In the genomic region with DNA sequence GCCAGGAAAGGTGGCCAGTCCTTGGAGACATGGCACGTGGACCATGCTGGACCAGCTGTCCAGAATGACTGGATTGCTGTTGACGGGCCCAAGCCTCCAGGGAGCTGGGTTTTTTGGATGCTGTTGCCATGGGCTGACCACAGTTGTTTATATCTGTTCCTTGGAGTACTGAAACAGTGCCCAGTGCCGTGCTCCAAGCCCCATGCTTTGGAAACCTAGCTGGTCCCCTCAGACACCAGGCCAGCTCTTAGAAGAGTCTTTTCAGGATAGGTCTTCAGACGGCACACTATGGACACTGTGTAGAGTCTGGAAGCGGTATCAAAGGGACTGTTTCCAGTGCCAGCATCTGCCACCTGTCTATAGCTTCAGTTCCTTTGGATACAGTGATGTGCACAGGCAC, we compare ENCODE assay signal across 11 mouse cellular contexts.
DNase-seq lines count a peak whose midpoint lies in the region.
"Had no signal": no experiment of that assay in that cellular context is flagged by ENCODE, and none has a peak within 500 bp of the region (broad histone marks: within the 10 kb centered on the region; RNA-seq: fewer than 3 reads in every experiment).

No protein-coding gene starts in this region.

- intact Hi-C loops in left cerebral cortex, postnatal 4 days (cut with DNase I) = no loop called here
- intact Hi-C loops in left cerebral cortex, postnatal 25 days (cut with DNase I) = no loop called here
- intact Hi-C loops in heart, postnatal 14 days (cut with DNase I) = loop anchor here (5.0 kb wide), 1 partner anchor 223 kb away; a partner anchor contains a TSS

- DNase-seq in left cerebral cortex, postnatal 4 days = peak; percentile 87
- no peak for DNase-seq in left cerebral cortex, postnatal 25 days (ENCODE audit: low spot score in 2 of 2)
- peak; percentile 21 for DNase-seq in adipocyte (ENCODE audit: low spot score)
- DNase-seq in cerebellum, postnatal 14 days = peak; percentile 44 to 54
- DNase-seq in heart, postnatal 14 days = peak; percentile 48 to 62
- no peak for DNase-seq in right cerebral cortex, postnatal 25 days
- no peak for DNase-seq in left cerebral cortex, adult 18-20 months (ENCODE audit: low spot score in 2 of 2)
- DNase-seq in right cerebral cortex, adult 2 months (ENCODE audit: low spot score in 2 of 2) = no peak
- DNase-seq: kidney, adult 9 months; layer of hippocampus, adult 9-11 months; thymus, adult 2 months had no signal

Comparison
In these comparisons a context has a peak if more than half of its experiments do, and no peak if none do; other contexts are left out.
1. DNase-seq: peak in left cerebral cortex, postnatal 4 days (single experiment), adipocyte (single experiment), cerebellum, postnatal 14 days (2 of 2) and heart, postnatal 14 days (2 of 2); none in left cerebral cortex, postnatal 25 days (0 of 2), right cerebral cortex, postnatal 25 days (single experiment), left cerebral cortex, adult 18-20 months (0 of 2) and right cerebral cortex, adult 2 months (0 of 2).